ENCODE assay signal across 22 mouse cellular contexts in the genomic region with DNA sequence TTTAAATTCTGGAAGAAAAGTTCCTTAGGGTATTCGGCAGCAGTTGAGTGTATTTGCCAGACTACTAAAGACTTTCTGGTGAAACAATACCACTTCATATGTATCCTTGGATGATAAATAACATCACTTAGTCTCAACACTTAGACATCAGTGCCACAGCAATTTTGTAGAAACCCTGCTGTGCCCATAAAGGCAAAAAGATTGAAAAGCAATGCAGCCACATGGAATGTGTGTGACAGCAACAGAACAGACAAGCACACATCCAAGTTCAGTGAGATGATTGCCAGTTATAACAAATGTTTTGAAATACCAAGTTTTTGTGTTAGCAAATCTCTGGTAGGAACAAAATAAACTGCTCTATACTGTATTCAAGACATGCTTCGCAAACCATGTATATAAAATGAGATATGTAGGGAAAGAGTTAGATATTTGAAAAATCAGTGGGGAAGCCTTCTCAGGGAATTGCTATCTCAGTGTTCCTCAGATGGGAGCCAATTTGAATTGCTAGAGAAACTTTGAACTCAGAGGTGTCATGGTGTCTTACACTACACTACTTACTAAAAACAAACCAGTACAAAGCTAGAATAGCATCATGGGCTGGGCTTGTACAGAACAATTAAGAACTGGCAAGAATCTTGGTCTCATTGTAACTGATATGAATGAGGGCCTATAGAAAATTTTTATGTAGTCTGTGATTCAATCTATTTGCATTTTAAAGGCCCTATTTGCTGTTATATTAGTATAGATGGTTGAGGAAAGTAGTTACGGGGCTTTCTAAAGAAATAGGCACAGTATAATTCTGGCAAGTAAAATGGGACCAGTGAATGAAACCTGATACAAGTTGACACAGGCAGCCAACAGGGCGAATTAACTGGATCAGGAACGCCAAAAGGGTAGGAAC. TPM values are rescaled to one million over a fixed set of nuclear protein-coding genes. Genes with fewer than 3 reads are reported as not detected.
DNase-seq lines count a peak whose midpoint lies in the region; ATAC-seq and TF ChIP-seq lines count a peak whose summit lies in the region.
"Had no signal": no experiment of that assay in that cellular context is flagged by ENCODE, and none has a peak within 500 bp of the region (broad histone marks: within the 10 kb centered on the region; RNA-seq: fewer than 3 reads in every experiment).

No protein-coding gene starts in this region.

- no peaks in the 10 kb centered on the region; the same call in 1 of the 2 replicates for H3K4me1 ChIP-seq in forebrain, embryonic 13.5 days
- H3K4me1 ChIP-seq in forebrain, embryonic 10.5 days = no peaks in the 10 kb centered on the region
- H3K4me1 ChIP-seq in intestine, embryonic 15.5 days (replicated peaks) = no peaks in the 10 kb centered on the region
- H3K4me1 ChIP-seq: embryonic facial prominence, embryonic 13.5 days; heart, embryonic 15.5 days; hindbrain, embryonic 13.5 days had no signal

- no peak for TF ChIP-seq CTCF in layer of hippocampus, adult 2 months (conservative IDR thresholded peaks at IDR 0.05)
- no peak for TF ChIP-seq CTCF in brain, embryonic 14.5 days (IDR thresholded peaks at IDR 0.05; ENCODE audit: borderline replicate concordance, extremely low read depth, insufficient read depth, insufficient read length)

- TF ChIP-seq POLR2A in brain, embryonic 14.5 days (IDR thresholded peaks at IDR 0.05; ENCODE audit: borderline replicate concordance, extremely low read depth, insufficient read depth, insufficient read length, poor library complexity, severe bottlenecking) = no peak

- H3K9ac ChIP-seq in forebrain, embryonic 13.5 days = no peak overlapping the region
- H3K9ac ChIP-seq in intestine, embryonic 15.5 days = no peak overlapping the region
- H3K9ac ChIP-seq: embryonic facial prominence, embryonic 13.5 days; heart, embryonic 15.5 days; hindbrain, embryonic 13.5 days had no signal

- no peak for DNase-seq in forebrain, embryonic 10.5 days (ENCODE audit: extremely low spot score, low spot score)
- peak in 1 of 2 experiments; percentile 12 for DNase-seq in layer of hippocampus, adult 2 months (ENCODE audit: low spot score in 2 of 2)
- DNase-seq in layer of hippocampus, adult 9-11 months = no peak
- DNase-seq in brain, embryonic 14.5 days (ENCODE audit: low read depth) = peak; percentile 77
- no peak for DNase-seq in frontal cortex, postnatal 25 days (ENCODE audit: low spot score in 2 of 2)
- DNase-seq: adrenal gland, adult 2 months; adrenal gland, postnatal 25 days; cerebellum, adult 11 months; cerebellum, adult 8-10 months; cerebellum, postnatal 25 days; gastrocnemius, postnatal 14 days; heart, adult 2 months; heart, postnatal 14 days had no signal

- no peak overlapping the region for H3K27ac ChIP-seq in forebrain, embryonic 13.5 days
- H3K27ac ChIP-seq in forebrain, embryonic 10.5 days = no peak overlapping the region
- H3K27ac ChIP-seq in layer of hippocampus, adult 2 months = peak overlapping the region; percentile 5; the same call in 1 of the 2 replicates
- H3K27ac ChIP-seq in intestine, embryonic 15.5 days = no peak overlapping the region
- H3K27ac ChIP-seq: embryonic facial prominence, embryonic 13.5 days; heart, adult 2 months; heart, embryonic 15.5 days; hindbrain, embryonic 13.5 days had no signal

- 51% methylated on average over 5 of the region's 5 CpGs for WGBS in forebrain, embryonic 13.5 days
- WGBS in forebrain, embryonic 10.5 days = 80% methylated on average over 5 of the region's 5 CpGs
- 87% methylated on average over 5 of the region's 5 CpGs for WGBS in intestine, embryonic 15.5 days

- H3K36me3 ChIP-seq in forebrain, embryonic 13.5 days (ENCODE audit: poor library complexity, severe bottlenecking) = no peaks in the 10 kb centered on the region
- no peaks in the 10 kb centered on the region for H3K36me3 ChIP-seq in forebrain, embryonic 10.5 days (replicated peaks)
- H3K36me3 ChIP-seq in intestine, embryonic 15.5 days = no peaks in the 10 kb centered on the region
- H3K36me3 ChIP-seq: embryonic facial prominence, embryonic 13.5 days; heart, embryonic 15.5 days; hindbrain, embryonic 13.5 days had no signal

- H3K27me3 ChIP-seq in forebrain, embryonic 13.5 days = no peaks in the 10 kb centered on the region
- no peaks in the 10 kb centered on the region for H3K27me3 ChIP-seq in forebrain, embryonic 10.5 days (ENCODE audit: poor library complexity, severe bottlenecking)
- no peaks in the 10 kb centered on the region for H3K27me3 ChIP-seq in intestine, embryonic 15.5 days (replicated peaks)
- H3K27me3 ChIP-seq: embryonic facial prominence, embryonic 13.5 days; heart, embryonic 15.5 days; hindbrain, embryonic 13.5 days; Patski had no signal

- no peaks in the 10 kb centered on the region for H3K9me3 ChIP-seq in forebrain, embryonic 13.5 days (replicated peaks)
- H3K9me3 ChIP-seq in forebrain, embryonic 10.5 days = no peaks in the 10 kb centered on the region
- no peaks in the 10 kb centered on the region for H3K9me3 ChIP-seq in intestine, embryonic 15.5 days
- H3K9me3 ChIP-seq: embryonic facial prominence, embryonic 13.5 days; heart, embryonic 15.5 days; hindbrain, embryonic 13.5 days had no signal

- H3K4me3 ChIP-seq in forebrain, embryonic 13.5 days = no peak overlapping the region
- no peak overlapping the region for H3K4me3 ChIP-seq in forebrain, embryonic 10.5 days
- no peak overlapping the region for H3K4me3 ChIP-seq in layer of hippocampus, adult 2 months
- no peak overlapping the region for H3K4me3 ChIP-seq in intestine, embryonic 15.5 days (replicated peaks)
- H3K4me3 ChIP-seq: embryonic facial prominence, embryonic 13.5 days; heart, adult 2 months; heart, embryonic 15.5 days; hindbrain, embryonic 13.5 days had no signal

- H3K4me2 ChIP-seq in forebrain, embryonic 13.5 days = no peak overlapping the region
- no peak overlapping the region for H3K4me2 ChIP-seq in intestine, embryonic 15.5 days (replicated peaks)
- H3K4me2 ChIP-seq: embryonic facial prominence, embryonic 13.5 days; heart, embryonic 11.5 days; heart, embryonic 15.5 days; hindbrain, embryonic 13.5 days had no signal

- ATAC-seq in forebrain, embryonic 13.5 days = peak; percentile 60
- ATAC-seq in intestine, embryonic 15.5 days = no peak
- ATAC-seq: activated CD4-positive, CD25-positive, alpha-beta regulatory T cell, adult 4 months; intestine, postnatal 0 days; Patski had no signal

RNA-seq across cellular contexts. Expression of a gene that starts 30.4 kb away (rescaled TPM):
- 19.6 and 21.8 TPM in 2 replicates for polyA plus RNA-seq in forebrain, embryonic 13.5 days (2015; fragmentation: Nextera tagmentation; extraction: Ambion mirVana)
- 14.4 and 14.6 TPM in 2 replicates for polyA plus RNA-seq in forebrain, embryonic 10.5 days (2016; fragmentation: Nextera tagmentation; extraction: Ambion mirVana)
- 10 to 100 TPM; 37.5 to 43.2 TPM for total RNA-seq in layer of hippocampus, adult 2 months (2021)
- polyA plus RNA-seq in brain, embryonic 14.5 days (2012; rRNA removed) = 13.6 and 14.9 TPM in 2 replicates
- 19.0 and 22.0 TPM in 2 replicates for polyA plus RNA-seq in intestine, embryonic 15.5 days (2015; fragmentation: Nextera tagmentation; extraction: Ambion mirVana)
